Mouse (Mus musculus): ENCODE measurements around the gene Pnpla2. TPM values are rescaled to one million over a fixed set of nuclear protein-coding genes. Genes with fewer than 3 reads are reported as not detected.

The Pnpla2 gene
- total RNA-seq, 2 experiments from 2014 or later, result 32.4 to 36.6 TPM

- no peak for DNase-seq (ENCODE audit: low spot score in 2 of 2)
Measured at GRCm38 (mm10) chr7:141481498-141482401, 26.8 kb downstream of the Pnpla2 start.

- DNase-seq (ENCODE audit: low spot score in 2 of 2), result no peak
Measured at GRCm38 (mm10) chr7:141482531-141483024, 27.6 kb downstream of the Pnpla2 start.

GRCm38 (mm10) chr7:141483114-141483653 lies 28.2 kb downstream of the Pnpla2 start:
- DNase-seq (ENCODE audit: low spot score in 2 of 2), result no peak

GRCm38 (mm10) chr7:141484186-141485120 lies 29.5 kb downstream of the Pnpla2 start:
- DNase-seq (ENCODE audit: low spot score in 2 of 2), result no peak

- no peak for DNase-seq (ENCODE audit: low spot score in 2 of 2)
Measured at GRCm38 (mm10) chr7:141485186-141485585, 30.2 kb downstream of the Pnpla2 start.

- DNase-seq (ENCODE audit: low spot score in 2 of 2), result no peak
Measured at GRCm38 (mm10) chr7:141485606-141486005, 30.6 kb downstream of the Pnpla2 start.

- DNase-seq (ENCODE audit: low spot score in 2 of 2), result no peak
Measured at GRCm38 (mm10) chr7:141486239-141486638, 31.2 kb downstream of the Pnpla2 start.

- DNase-seq (ENCODE audit: low spot score in 2 of 2), result no peak
Measured at GRCm38 (mm10) chr7:141487141-141487540, 32.1 kb downstream of the Pnpla2 start.

- DNase-seq (ENCODE audit: low spot score in 2 of 2), result no peak
Measured at GRCm38 (mm10) chr7:141491151-141491550, 36.2 kb downstream of the Pnpla2 start.

- DNase-seq (ENCODE audit: low spot score in 2 of 2), result no peak
Measured at GRCm38 (mm10) chr7:141492738-141493137, 37.7 kb downstream of the Pnpla2 start.

GRCm38 (mm10) chr7:141493729-141494128 lies 38.7 kb downstream of the Pnpla2 start:
- no peak for DNase-seq (ENCODE audit: low spot score in 2 of 2)

- no peak for DNase-seq (ENCODE audit: low spot score in 2 of 2)
Measured at GRCm38 (mm10) chr7:141495379-141495778, 40.4 kb downstream of the Pnpla2 start.

- no peak for DNase-seq (ENCODE audit: low spot score in 2 of 2)
Measured at GRCm38 (mm10) chr7:141495940-141496339, 40.9 kb downstream of the Pnpla2 start.

GRCm38 (mm10) chr7:141497600-141497999 lies 42.6 kb downstream of the Pnpla2 start:
- no peak for DNase-seq (ENCODE audit: low spot score in 2 of 2)

- DNase-seq (ENCODE audit: low spot score in 2 of 2), result no peak
Measured at GRCm38 (mm10) chr7:141501820-141502555, 47.0 kb downstream of the Pnpla2 start.

- DNase-seq (ENCODE audit: low spot score in 2 of 2), result no peak
Measured at GRCm38 (mm10) chr7:141502556-141502905, 47.5 kb downstream of the Pnpla2 start.

GRCm38 (mm10) chr7:141506278-141506677 lies 51.3 kb downstream of the Pnpla2 start:
- DNase-seq (ENCODE audit: low spot score in 2 of 2), result no peak

GRCm38 (mm10) chr7:141508160-141508559 lies 53.2 kb downstream of the Pnpla2 start:
- no peak for DNase-seq (ENCODE audit: low spot score in 2 of 2)

GRCm38 (mm10) chr7:141510196-141510595 lies 55.2 kb downstream of the Pnpla2 start:
- DNase-seq (ENCODE audit: low spot score in 2 of 2), result no peak
